Mouse (Mus musculus): ENCODE results near the gene Lrrc38. TPM values are rescaled to one million over a fixed set of nuclear protein-coding genes. Genes with fewer than 3 reads are reported as not detected.

The Lrrc38 gene
- 0.79 and 0.86 TPM in 2 replicates for polyA plus RNA-seq (2016; fragmentation: Nextera tagmentation; extraction: Ambion mirVana)

- Histone ChIP-seq H3K4me3 (peak within 1 kb of the TSS; percentile 51), H3K4me2 (replicated peaks) (peak within 1 kb of the TSS; percentile 99), H3K27me3 (replicated peaks) (peaks cover 45% of the 10 kb centered on the region), H3K36me3 (no peaks in the 10 kb centered on the region), H3K9ac (peak within 1 kb of the TSS; percentile 60), H3K27ac (no peak within 1 kb of the TSS), H3K4me1 (peaks cover 17% of the 10 kb centered on the region), H3K9me3 (no peaks in the 10 kb centered on the region)
- ATAC-seq (ENCODE audit: low FRiP score, low read depth), result peak; percentile 75
- whole genome bisulfite sequencing, result under 1% methylated on average over 19 of the region's 19 CpGs
Observed at GRCm38 (mm10) chr4:143349484-143349906, at the start of gene Lrrc38. Lrrc38 (plus strand) TSS chr4:143349757.

- Histone ChIP-seq H3K27me3 (replicated peaks) (no peaks in the 10 kb centered on the region), H3K4me2 (replicated peaks) (peak overlapping the region; percentile 77), H3K4me3 (peak overlapping the region; percentile 57), H3K9ac (peak overlapping the region; percentile 44; the same call in 1 of the 2 replicates), H3K27ac (no peak overlapping the region), H3K4me1 (peaks cover 39% of the 10 kb centered on the region), H3K9me3 (no peaks in the 10 kb centered on the region), H3K36me3 (no peaks in the 10 kb centered on the region)
- 3% methylated on average over 12 of the region's 12 CpGs for WGBS
- ATAC-seq (ENCODE audit: low FRiP score, low read depth), result no peak
Observed at GRCm38 (mm10) chr4:143300113-143300688, 49.4 kb upstream of the Lrrc38 start.

- Histone ChIP-seq H3K36me3 (no peaks in the 10 kb centered on the region), H3K9me3 (no peaks in the 10 kb centered on the region), H3K4me1 (peaks cover 31% of the 10 kb centered on the region), H3K9ac (no peak overlapping the region), H3K4me2 (replicated peaks) (peak overlapping the region; percentile 77), H3K27me3 (replicated peaks) (no peaks in the 10 kb centered on the region), H3K4me3 (no peak overlapping the region), H3K27ac (no peak overlapping the region)
- no peak for ATAC-seq (ENCODE audit: low FRiP score, low read depth)
- 53% methylated on average over 5 of the region's 5 CpGs for WGBS
Observed at GRCm38 (mm10) chr4:143301042-143301441, 48.5 kb upstream of the Lrrc38 start.

GRCm38 (mm10) chr4:143301875-143302274 lies 47.7 kb upstream of the Lrrc38 start:
- Histone ChIP-seq H3K9ac (no peak overlapping the region), H3K27me3 (replicated peaks) (no peaks in the 10 kb centered on the region), H3K36me3 (no peaks in the 10 kb centered on the region), H3K4me1 (peaks cover 27% of the 10 kb centered on the region), H3K4me2 (replicated peaks) (no peak overlapping the region), H3K27ac (no peak overlapping the region), H3K9me3 (no peaks in the 10 kb centered on the region), H3K4me3 (no peak overlapping the region)
- ATAC-seq (ENCODE audit: low FRiP score, low read depth), result no peak
- 57% methylated on average over 4 of the region's 4 CpGs for WGBS

- no peak overlapping the region for H3K4me2 ChIP-seq (replicated peaks)
- H3K4me1 ChIP-seq, result peaks cover 24% of the 10 kb centered on the region
- no peak overlapping the region for H3K4me3 ChIP-seq
- no peak for ATAC-seq (ENCODE audit: low FRiP score, low read depth)
- WGBS, result 51% methylated on average over 11 of the region's 11 CpGs
- H3K9me3 ChIP-seq, result no peaks in the 10 kb centered on the region
- no peak overlapping the region for H3K27ac ChIP-seq
- H3K36me3 ChIP-seq, result no peaks in the 10 kb centered on the region
- H3K27me3 ChIP-seq (replicated peaks), result no peaks in the 10 kb centered on the region
- H3K9ac ChIP-seq, result no peak overlapping the region
Observed at GRCm38 (mm10) chr4:143302279-143302890, 47.2 kb upstream of the Lrrc38 start.

- H3K27ac ChIP-seq, result no peak overlapping the region
- H3K27me3 ChIP-seq (replicated peaks), result no peaks in the 10 kb centered on the region
- ATAC-seq (ENCODE audit: low FRiP score, low read depth), result no peak
- no peak overlapping the region for H3K4me3 ChIP-seq
- H3K4me1 ChIP-seq, result peaks cover 7% of the 10 kb centered on the region; the same call in 1 of the 2 replicates
- H3K4me2 ChIP-seq (replicated peaks), result no peak overlapping the region
- 91% methylated on average over 4 of the region's 4 CpGs for WGBS
- H3K9ac ChIP-seq, result no peak overlapping the region
- H3K36me3 ChIP-seq, result no peaks in the 10 kb centered on the region
- no peaks in the 10 kb centered on the region for H3K9me3 ChIP-seq
Observed at GRCm38 (mm10) chr4:143305031-143305430, 44.5 kb upstream of the Lrrc38 start.

GRCm38 (mm10) chr4:143305987-143306772 lies 43.4 kb upstream of the Lrrc38 start:
- WGBS, result 58% methylated on average over 5 of the region's 5 CpGs
- no peak overlapping the region for H3K4me3 ChIP-seq
- no peaks in the 10 kb centered on the region for H3K36me3 ChIP-seq
- H3K4me2 ChIP-seq (replicated peaks), result no peak overlapping the region
- H3K27me3 ChIP-seq (replicated peaks), result no peaks in the 10 kb centered on the region
- H3K27ac ChIP-seq, result no peak overlapping the region
- H3K9me3 ChIP-seq, result no peaks in the 10 kb centered on the region
- peaks cover 3% of the 10 kb centered on the region; the same call in 1 of the 2 replicates for H3K4me1 ChIP-seq
- no peak for ATAC-seq (ENCODE audit: low FRiP score, low read depth)
- no peak overlapping the region for H3K9ac ChIP-seq

- no peak overlapping the region for H3K27ac ChIP-seq
- H3K9ac ChIP-seq, result no peak overlapping the region
- H3K9me3 ChIP-seq, result no peaks in the 10 kb centered on the region
- H3K27me3 ChIP-seq (replicated peaks), result no peaks in the 10 kb centered on the region
- no peaks in the 10 kb centered on the region for H3K36me3 ChIP-seq
- no peak for ATAC-seq (ENCODE audit: low FRiP score, low read depth)
- H3K4me3 ChIP-seq, result no peak overlapping the region
- H3K4me1 ChIP-seq, result 0 out of 2 replicates have a peak, but pooled peaks cover 1% of the 10 kb centered on the region
- WGBS, result 65% methylated on average over 2 of the region's 2 CpGs
- H3K4me2 ChIP-seq (replicated peaks), result no peak overlapping the region
Observed at GRCm38 (mm10) chr4:143311341-143311740, 38.2 kb upstream of the Lrrc38 start.

- 80% methylated on average over 6 of the region's 6 CpGs for WGBS
- no peaks in the 10 kb centered on the region for H3K27me3 ChIP-seq (replicated peaks)
Observed at GRCm38 (mm10) chr4:143313299-143313698, 36.3 kb upstream of the Lrrc38 start.

GRCm38 (mm10) chr4:143324176-143324924 lies 25.2 kb upstream of the Lrrc38 start:
- peak; percentile 63 for ATAC-seq (ENCODE audit: low FRiP score, low read depth)
- 9% methylated on average over 8 of the region's 11 CpGs for WGBS
- peak overlapping the region; percentile 59 for H3K4me2 ChIP-seq (replicated peaks)

More at GRCm38 (mm10) chr4:143313299-143313698, 36.3 kb upstream of the Lrrc38 start:
- Histone ChIP-seq H3K4me1 (no peaks in the 10 kb centered on the region), H3K4me2 (replicated peaks) (no peak overlapping the region), H3K4me3 (no peak overlapping the region), H3K9me3 (no peaks in the 10 kb centered on the region), H3K27ac (no peak overlapping the region), H3K36me3 (no peaks in the 10 kb centered on the region), H3K9ac (no peak overlapping the region)
- ATAC-seq (ENCODE audit: low FRiP score, low read depth), result no peak

GRCm38 (mm10) chr4:143324925-143325624 lies 24.5 kb upstream of the Lrrc38 start:
- H3K36me3 ChIP-seq, result no peaks in the 10 kb centered on the region
- H3K27ac ChIP-seq, result peak overlapping the region; percentile 21; the same call in 1 of the 2 replicates
- WGBS, result 13% methylated on average over 15 of the region's 15 CpGs
- no peaks in the 10 kb centered on the region for H3K27me3 ChIP-seq (replicated peaks)
- H3K4me1 ChIP-seq, result peaks cover 16% of the 10 kb centered on the region
- H3K4me2 ChIP-seq (replicated peaks), result peak overlapping the region; percentile 59
- H3K4me3 ChIP-seq, result peak overlapping the region; percentile 22; the same call in 1 of the 2 replicates
- ATAC-seq (ENCODE audit: low FRiP score, low read depth), result peak; percentile 83
- no peaks in the 10 kb centered on the region for H3K9me3 ChIP-seq
- H3K9ac ChIP-seq, result no peak overlapping the region

More at GRCm38 (mm10) chr4:143324176-143324924, 25.2 kb upstream of the Lrrc38 start:
- no peaks in the 10 kb centered on the region for H3K9me3 ChIP-seq
- no peaks in the 10 kb centered on the region for H3K36me3 ChIP-seq
- H3K4me1 ChIP-seq, result peaks cover 16% of the 10 kb centered on the region
- H3K27ac ChIP-seq, result peak overlapping the region; percentile 21; the same call in 1 of the 2 replicates
- H3K4me3 ChIP-seq, result no peak overlapping the region
- H3K9ac ChIP-seq, result no peak overlapping the region
- H3K27me3 ChIP-seq (replicated peaks), result no peaks in the 10 kb centered on the region

Data from neural tube, embryonic 12.5 days (tissue).